Mouse (Mus musculus) heart, postnatal 0 days (tissue): ENCODE data around the gene Fam168b. TPM values are rescaled to one million over a fixed set of nuclear protein-coding genes. Genes with fewer than 3 reads are reported as not detected.
A peak's percentile ranks its signal among the peaks of the same experiment; 100 is the strongest.

Experiments used
- ATAC-seq: fragments of 200-750 bp; cut with Nextera tagmentation; 2 replicates; pipeline ENCODE4 v1.8.0; 2017; ENCODE audit warnings: low read depth, moderate number of reproducible peaks, moderate library complexity; ENCODE audit not compliant: insufficient read depth
- DNase-seq: peaks from one replicate; pipeline ENCODE4 v3.0.0-alpha.2; 2016; ENCODE audit warnings: low spot score
- H3K27ac ChIP-seq: fragments of 300-500 bp; sonication (generic); 2 replicates; pipeline ENCODE4 v1.5.1; 2014; ENCODE audit warnings: low read depth, mild to moderate bottlenecking
- H3K27me3 ChIP-seq: fragments of 300-500 bp; sonication (generic); 2 replicates; pipeline ENCODE4 v1.6.1; 2014; ENCODE audit warnings: low read length, mixed read lengths; ENCODE audit not compliant: control insufficient read depth, insufficient read depth
- H3K36me3 ChIP-seq: fragments of 300-500 bp; sonication (generic); replicated peaks from 2 replicates; pipeline ENCODE4 v1.6.1; 2014; ENCODE audit warnings: low read length, mixed read lengths; ENCODE audit not compliant: control insufficient read depth, insufficient read depth
- H3K4me1 ChIP-seq: fragments of 300-500 bp; sonication (generic); 2 replicates; pipeline ENCODE4 v1.6.1; 2014; ENCODE audit warnings: antibody characterized with exemption; ENCODE audit not compliant: control insufficient read depth, insufficient read depth
- H3K4me2 ChIP-seq: fragments of 300-500 bp; sonication (generic); 2 replicates; pipeline ENCODE4 v1.6.1; 2014; ENCODE audit warnings: low read depth, mild to moderate bottlenecking, low read length, moderate library complexity
- H3K4me3 ChIP-seq: fragments of 300-500 bp; sonication (generic); 2 replicates; pipeline ENCODE4 v1.5.1; 2014; ENCODE audit warnings: low read depth, low read length
- H3K9ac ChIP-seq: fragments of 300-500 bp; sonication (generic); replicated peaks from 2 replicates; pipeline ENCODE4 v1.6.1; 2014; ENCODE audit warnings: low read depth, low read length, mixed read lengths
- H3K9me3 ChIP-seq: fragments of 300-500 bp; sonication (generic); replicated peaks from 2 replicates; pipeline ENCODE4 v1.6.1; 2016; ENCODE audit warnings: low read length; ENCODE audit not compliant: control insufficient read depth
- CTCF ChIP-seq: IDR thresholded peaks from 2 replicates; pipeline ENCODE4 v1.5.1; 2016; ENCODE audit warnings: antibody characterized with exemption, control low read depth, low read depth
- EP300 ChIP-seq: IDR thresholded peaks from 2 replicates; pipeline ENCODE4 v1.6.1; 2016; ENCODE audit warnings: antibody characterized with exemption, low read depth
- WGBS: fragments of 180-500 bp; shearing (Covaris S2); extraction: QIAGEN DNeasy Blood & Tissue Kit; methylation state at CpG from one replicate; pipeline ENCODE4 v1.1.7; 2014; 5-methylcytosine and 5-hydroxymethylcytosine counted together
- polyA plus RNA-seq: library from polyadenylated mRNA; unstranded; fragments of >200 nt; fragmentation: Nextera tagmentation; extraction: Ambion mirVana; gene quantifications from 2 replicates; pipeline ENCODE4 v1.2.1, GENCODE M21; 2015
- total RNA-seq: library from RNA; depleted of rRNA; stranded (reverse); fragments of >200 nt; gene quantifications from 2 replicates; pipeline ENCODE4 v1.2.3, GENCODE M21; 2014; ENCODE audit warnings: low replicate concordance

Gene Fam168b
- total and polyA plus RNA-seq, 2 experiments from 2014 or later = 21.5 to 96.0 TPM

GRCm38 (mm10) chr1:34839241-34839640, 3.6 kb downstream of the Fam168b start:
- H3K27ac ChIP-seq = peak overlapping the region; percentile 27
- 29% methylated on average over 12 of the region's 12 CpGs for WGBS
- no peaks in the 10 kb centered on the region for H3K9me3 ChIP-seq
- H3K4me2 ChIP-seq = peak overlapping the region; percentile 22; the same call in 1 of the 2 replicates
- no peak for TF ChIP-seq EP300
- no peak for TF ChIP-seq CTCF
- no peaks in the 10 kb centered on the region for H3K27me3 ChIP-seq
- peaks cover 38% of the 10 kb centered on the region for H3K4me1 ChIP-seq
- ATAC-seq (no peak), DNase-seq (no peak)
- H3K4me3 ChIP-seq = no peak overlapping the region
- H3K9ac ChIP-seq = no peak overlapping the region
- peaks cover 16% of the 10 kb centered on the region for H3K36me3 ChIP-seq

DNA sequence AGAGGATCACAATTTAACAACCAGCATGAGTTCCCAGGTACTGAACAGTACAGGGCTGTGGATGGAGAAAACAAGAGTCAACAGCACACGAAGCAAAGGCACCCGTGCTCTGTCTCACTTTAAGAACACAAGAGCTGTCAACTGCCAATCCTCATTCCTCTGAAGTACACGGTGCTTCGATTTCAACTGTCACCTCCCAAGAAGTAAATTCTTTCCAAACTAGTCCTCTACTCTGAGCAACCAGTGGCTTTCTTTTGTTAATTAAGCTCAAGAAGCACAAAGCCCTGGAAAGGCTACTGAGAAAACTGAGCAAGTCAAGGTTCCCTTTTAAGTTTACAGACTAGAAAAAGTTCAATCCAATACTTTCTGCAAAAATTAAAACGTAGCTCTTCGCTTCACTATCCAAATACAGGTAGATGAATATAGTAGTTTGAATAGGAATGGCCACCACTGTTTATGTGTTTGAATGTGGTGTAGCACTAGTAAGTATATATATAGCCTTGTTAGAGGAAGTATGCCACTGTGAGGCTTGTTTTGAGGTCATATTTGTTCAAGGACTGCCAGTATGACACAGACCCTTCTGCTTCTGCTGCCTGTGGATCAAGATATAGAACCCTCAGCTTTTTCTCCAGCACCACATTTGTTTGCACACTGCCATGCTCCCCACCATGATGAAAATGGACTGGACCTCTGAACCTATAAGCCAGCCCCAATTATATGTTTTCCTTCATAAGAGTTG, 4.7 kb downstream of the Fam168b start:
- Histone ChIP-seq H3K4me2 (peak overlapping the region; percentile 19; the same call in 1 of the 2 replicates), H3K9ac (no peak overlapping the region), H3K9me3 (no peaks in the 10 kb centered on the region), H3K27ac (peak overlapping the region; percentile 50; the same call in 1 of the 2 replicates), H3K4me3 (no peak overlapping the region), H3K27me3 (no peaks in the 10 kb centered on the region), H3K36me3 (peaks cover 16% of the 10 kb centered on the region), H3K4me1 (peaks cover 36% of the 10 kb centered on the region)
- TF ChIP-seq CTCF (no peak), EP300 (no peak)
- no peak for ATAC-seq
- DNase-seq = no peak
- 40% methylated on average over 6 of the region's 6 CpGs for WGBS

GRCm38 (mm10) chr1:34834904-34835303, 8.0 kb downstream of the Fam168b start:
- H3K27ac ChIP-seq = no peak overlapping the region
- H3K4me1 ChIP-seq = peaks cover 18% of the 10 kb centered on the region
- DNase-seq (no peak), ATAC-seq (no peak)
- no peak overlapping the region for H3K9ac ChIP-seq
- TF ChIP-seq EP300 (no peak), CTCF (no peak)
- H3K4me2 ChIP-seq = no peak overlapping the region
- 72% methylated on average over 2 of the region's 2 CpGs for WGBS
- H3K36me3 ChIP-seq = peaks cover 26% of the 10 kb centered on the region
- H3K9me3 ChIP-seq = no peaks in the 10 kb centered on the region
- no peaks in the 10 kb centered on the region for H3K27me3 ChIP-seq
- no peak overlapping the region for H3K4me3 ChIP-seq

DNA sequence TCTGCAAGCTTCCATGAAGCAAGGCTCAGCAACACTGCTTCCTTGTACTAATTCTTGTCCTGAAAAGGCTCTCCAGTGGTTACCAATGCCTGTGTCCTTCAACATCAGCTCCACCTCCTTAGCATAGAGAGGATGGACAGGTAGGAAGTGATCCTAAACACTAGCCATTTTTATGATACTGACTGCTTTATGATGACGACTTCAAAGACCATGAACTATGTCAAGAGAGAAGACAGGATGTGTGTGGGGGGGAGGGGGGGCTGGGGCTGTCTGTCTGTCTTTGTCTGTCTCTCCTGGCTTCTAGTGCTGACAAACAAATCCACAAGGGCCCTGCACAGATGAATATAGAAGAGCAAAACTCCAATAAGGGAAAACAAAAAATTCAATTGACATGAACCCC, 11.5 kb downstream of the Fam168b start:
- 47% methylated on average over 1 of the region's 1 CpGs for WGBS
- no peak overlapping the region for H3K4me2 ChIP-seq
- DNase-seq (no peak), ATAC-seq (no peak)
- H3K9me3 ChIP-seq = no peaks in the 10 kb centered on the region
- H3K4me3 ChIP-seq = no peak overlapping the region
- no peak overlapping the region for H3K9ac ChIP-seq
- H3K4me1 ChIP-seq = no peaks in the 10 kb centered on the region
- no peak overlapping the region for H3K27ac ChIP-seq
- peaks cover 51% of the 10 kb centered on the region for H3K36me3 ChIP-seq
- TF ChIP-seq EP300 (no peak), CTCF (no peak)
- no peaks in the 10 kb centered on the region for H3K27me3 ChIP-seq

GRCm38 (mm10) chr1:34830934-34831333, 11.9 kb downstream of the Fam168b start:
- Histone ChIP-seq H3K4me1 (no peaks in the 10 kb centered on the region), H3K27me3 (no peaks in the 10 kb centered on the region), H3K27ac (no peak overlapping the region), H3K4me3 (no peak overlapping the region), H3K4me2 (no peak overlapping the region), H3K9ac (no peak overlapping the region), H3K9me3 (no peaks in the 10 kb centered on the region), H3K36me3 (peaks cover 51% of the 10 kb centered on the region)
- DNase-seq = no peak
- TF ChIP-seq CTCF (no peak), EP300 (no peak)
- no peak for ATAC-seq
- WGBS = 43% methylated on average over 2 of the region's 2 CpGs
